Mouse (Mus musculus) WW6 (cell line): ENCODE data around the gene Car7.

ENCODE experiments used
- DNase-seq: peaks from one replicate; pipeline ENCODE4 v3.0.0-alpha.2; 2013; ENCODE audit warnings: low read depth, low spot score

The Car7 gene

GRCm38 (mm10) chr8:104569559-104569958 lies 35.1 kb downstream of the Car7 start:
- DNase-seq = no peak

- peak; percentile 66 for DNase-seq
Observed at GRCm38 (mm10) chr8:104570436-104571343, 36.2 kb downstream of the Car7 start.

GRCm38 (mm10) chr8:104576820-104577219 lies 42.3 kb downstream of the Car7 start:
- DNase-seq = no peak

- peak; percentile 57 for DNase-seq
Observed at GRCm38 (mm10) chr8:104577606-104578005, 43.1 kb downstream of the Car7 start.

- no peak for DNase-seq
Observed at GRCm38 (mm10) chr8:104584522-104584921, 50.0 kb downstream of the Car7 start.

- DNase-seq = no peak
Observed at GRCm38 (mm10) chr8:104590284-104590683, 55.8 kb downstream of the Car7 start.

- DNase-seq = peak; percentile 91
Observed at GRCm38 (mm10) chr8:104591133-104591834, 56.8 kb downstream of the Car7 start, which contains the start of gene Pdp2. Pdp2 (plus strand) TSS chr8:104591451.

- no peak for DNase-seq
Observed at GRCm38 (mm10) chr8:104591856-104592255, 57.4 kb downstream of the Car7 start.

GRCm38 (mm10) chr8:104592566-104592965 lies 58.1 kb downstream of the Car7 start:
- DNase-seq = no peak

GRCm38 (mm10) chr8:104593536-104594325 lies 59.2 kb downstream of the Car7 start:
- no peak for DNase-seq

GRCm38 (mm10) chr8:104594611-104595362 lies 60.3 kb downstream of the Car7 start:
- DNase-seq = no peak

- no peak for DNase-seq
Observed at GRCm38 (mm10) chr8:104595773-104596536, 61.5 kb downstream of the Car7 start.

GRCm38 (mm10) chr8:104597656-104598055 lies 63.2 kb downstream of the Car7 start:
- DNase-seq = no peak

- DNase-seq = no peak
Observed at GRCm38 (mm10) chr8:104598496-104598895, 64.0 kb downstream of the Car7 start.
